Mouse (Mus musculus) embryonic fibroblast, embryonic 13.5 days (primary cell): ENCODE measurements around the gene Krt27.

Experiments used
- CTCF ChIP-seq: IDR thresholded peaks from 2 replicates; pipeline ENCODE4 v1.5.1; 2011; ENCODE audit warnings: mild to moderate bottlenecking, control low read depth, low read length, moderate library complexity, borderline replicate concordance; ENCODE audit not compliant: insufficient read depth
- POLR2A ChIP-seq: IDR thresholded peaks from 2 replicates; pipeline ENCODE4 v1.6.1; 2011; ENCODE audit warnings: low read depth, mild to moderate bottlenecking, control low read depth, low read length, moderate library complexity

DNA sequence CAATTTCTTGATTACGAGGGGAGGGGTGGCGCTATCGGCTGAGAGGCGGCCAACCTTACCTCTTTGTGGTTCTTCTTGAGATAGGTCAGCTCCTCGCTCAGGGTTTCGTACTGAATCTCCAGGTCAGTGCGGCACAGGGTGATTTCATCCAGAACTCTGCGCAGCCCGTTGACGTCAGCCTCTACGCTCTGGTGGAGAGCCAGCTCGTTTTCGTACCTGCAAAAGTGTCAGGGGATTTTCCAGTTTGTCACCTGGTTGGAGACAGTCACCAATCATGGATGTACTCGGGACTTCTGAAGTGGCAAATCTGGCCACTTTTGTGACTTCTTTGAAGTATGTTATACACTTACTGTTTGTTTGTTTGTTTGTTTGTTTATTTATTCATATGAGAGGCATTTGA, 29.8 kb downstream of the Krt27 start:
- no peak for TF ChIP-seq CTCF
- no peak for TF ChIP-seq POLR2A
